In genomic region chr4:59526728-59527127, GRCm38 (mm10) we compare ENCODE assay signal across 21 mouse cellular contexts. TPM values are rescaled to one million over a fixed set of nuclear protein-coding genes. Genes with fewer than 3 reads are reported as not detected.
DNase-seq lines count a peak whose midpoint lies in the region; ATAC-seq and TF ChIP-seq lines count a peak whose summit lies in the region.
"Had no signal": no experiment of that assay in that cellular context is flagged by ENCODE, and none has a peak within 500 bp of the region (broad histone marks: within the 10 kb centered on the region; RNA-seq: fewer than 3 reads in every experiment).

No protein-coding gene starts in this region.

- H3K27ac ChIP-seq in kidney, adult 2 months (ENCODE audit: insufficient read depth, low read depth, low read length), result peak overlapping the region; percentile 79
- no peak overlapping the region for H3K27ac ChIP-seq in kidney, postnatal 0 days
- H3K27ac ChIP-seq in forebrain, embryonic 10.5 days, result no peak overlapping the region
- H3K27ac ChIP-seq: embryonic facial prominence, embryonic 12.5 days; forebrain, embryonic 12.5 days; heart, embryonic 10.5 days; hindbrain, embryonic 12.5 days had no signal

- 27% methylated on average over 2 of the region's 2 CpGs for WGBS in kidney, adult 2 months
- 28% methylated on average over 2 of the region's 2 CpGs for WGBS in kidney, postnatal 0 days
- 70% methylated on average over 2 of the region's 2 CpGs for WGBS in forebrain, embryonic 10.5 days

- H3K27me3 ChIP-seq in kidney, adult 2 months (replicated peaks; ENCODE audit: control insufficient read depth, insufficient read depth, low read length), result no peaks in the 10 kb centered on the region
- H3K27me3 ChIP-seq in kidney, postnatal 0 days (ENCODE audit: insufficient read depth, low read length), result no peaks in the 10 kb centered on the region
- H3K27me3 ChIP-seq in forebrain, embryonic 10.5 days (ENCODE audit: poor library complexity, severe bottlenecking), result no peaks in the 10 kb centered on the region
- H3K27me3 ChIP-seq: embryonic facial prominence, embryonic 12.5 days; forebrain, embryonic 12.5 days; hindbrain, embryonic 12.5 days had no signal

- H3K9me3 ChIP-seq in kidney, postnatal 0 days (replicated peaks; ENCODE audit: low read length), result no peaks in the 10 kb centered on the region
- no peaks in the 10 kb centered on the region for H3K9me3 ChIP-seq in forebrain, embryonic 10.5 days
- H3K9me3 ChIP-seq: embryonic facial prominence, embryonic 12.5 days; forebrain, embryonic 12.5 days; heart, embryonic 10.5 days; hindbrain, embryonic 12.5 days had no signal

- TF ChIP-seq CTCF in kidney, adult 2 months (conservative IDR thresholded peaks at IDR 0.05; ENCODE audit: insufficient read depth, insufficient read length, low read depth, low read length), result no peak
- no peak for TF ChIP-seq CTCF in kidney, postnatal 0 days (IDR thresholded peaks at IDR 0.05; ENCODE audit: low read depth)

- no peak; the same call in 1 of the 2 replicates for ATAC-seq in kidney, postnatal 0 days (replicated peaks; ENCODE audit: low FRiP score, low read depth)
- ATAC-seq: forebrain, embryonic 16.5 days had no signal

- no peaks in the 10 kb centered on the region for H3K36me3 ChIP-seq in kidney, adult 2 months (ENCODE audit: control insufficient read depth, insufficient read depth, low read length)
- 0 out of 2 replicates have a peak, but pooled peaks cover 13% of the 10 kb centered on the region for H3K36me3 ChIP-seq in kidney, postnatal 0 days (ENCODE audit: insufficient read depth, low read length)
- H3K36me3 ChIP-seq in forebrain, embryonic 10.5 days (replicated peaks), result 0 out of 2 replicates have a peak, but pooled peaks cover 5% of the 10 kb centered on the region
- H3K36me3 ChIP-seq: forebrain, embryonic 12.5 days; hindbrain, embryonic 12.5 days had no signal

- no peak overlapping the region for H3K4me3 ChIP-seq in kidney, adult 2 months (ENCODE audit: insufficient read depth, low read depth, low read length)
- H3K4me3 ChIP-seq in kidney, postnatal 0 days (replicated peaks; ENCODE audit: low read depth, low read length), result no peak overlapping the region
- H3K4me3 ChIP-seq in forebrain, embryonic 10.5 days, result no peak overlapping the region
- H3K4me3 ChIP-seq: embryonic facial prominence, embryonic 12.5 days; forebrain, embryonic 12.5 days; heart, embryonic 10.5 days; hindbrain, embryonic 12.5 days had no signal

- peak overlapping the region; percentile 8; the same call in 1 of the 2 replicates for H3K4me2 ChIP-seq in kidney, postnatal 0 days (ENCODE audit: low read length)
- H3K4me2 ChIP-seq: embryonic facial prominence, embryonic 12.5 days; forebrain, embryonic 12.5 days; hindbrain, embryonic 12.5 days had no signal

- no peak for TF ChIP-seq POLR2A in kidney, adult 2 months (IDR thresholded peaks at IDR 0.05; ENCODE audit: low read depth, low read length)

- no peak overlapping the region for H3K9ac ChIP-seq in kidney, postnatal 0 days (ENCODE audit: low read depth, low read length)
- H3K9ac ChIP-seq: embryonic facial prominence, embryonic 12.5 days; forebrain, embryonic 12.5 days; hindbrain, embryonic 12.5 days had no signal

- DNase-seq in kidney, adult 2 months, result peak; percentile 22
- no peak for DNase-seq in kidney, postnatal 10 days
- DNase-seq in kidney, postnatal 0 days (ENCODE audit: low spot score), result no peak
- DNase-seq in kidney, adult 8-10 months, result no peak
- peak; percentile 22 for DNase-seq in urinary bladder, postnatal 14 days (ENCODE audit: low spot score)
- DNase-seq in urinary bladder, adult 2 months (ENCODE audit: low spot score), result no peak
- no peak for DNase-seq in forebrain, embryonic 10.5 days (ENCODE audit: extremely low spot score, low spot score)
- DNase-seq: adrenal gland, postnatal 10 days; cerebellum, adult 11 months; cerebellum, adult 8-10 months; cerebellum, postnatal 14 days; embryo, embryonic 11 days; gastrocnemius, postnatal 10 days; heart, adult 18-20 months; heart, postnatal 10 days; heart, postnatal 4 days had no signal

- peaks cover 18% of the 10 kb centered on the region; the same call in 1 of the 2 replicates for H3K4me1 ChIP-seq in kidney, adult 2 months (ENCODE audit: control insufficient read depth, insufficient read depth, low read length)
- H3K4me1 ChIP-seq in kidney, postnatal 0 days (replicated peaks; ENCODE audit: insufficient read depth, low read length), result no peaks in the 10 kb centered on the region
- no peaks in the 10 kb centered on the region for H3K4me1 ChIP-seq in forebrain, embryonic 10.5 days
- H3K4me1 ChIP-seq: embryonic facial prominence, embryonic 12.5 days; forebrain, embryonic 12.5 days; hindbrain, embryonic 12.5 days had no signal

RNA-seq across cellular contexts. Expression of gene Ptbp3, which starts 22.4 kb away (rescaled TPM):
- 32.8 and 33.8 TPM in 2 replicates for polyA plus RNA-seq in kidney, adult 2 months (2012; rRNA removed)
- 64.3 and 64.9 TPM in 2 replicates for polyA plus RNA-seq in kidney, postnatal 0 days (2015; fragmentation: Nextera tagmentation; extraction: Ambion mirVana)
- 30.2 and 35.6 TPM in 2 replicates for polyA plus RNA-seq in urinary bladder, adult 2 months (2012; rRNA removed)
- 24.8 and 26.9 TPM in 2 replicates for polyA plus RNA-seq in forebrain, embryonic 10.5 days (2016; fragmentation: Nextera tagmentation; extraction: Ambion mirVana)

RNA-seq across cellular contexts. Expression of gene Hsdl2, which starts 54.6 kb away (rescaled TPM):
- polyA plus RNA-seq in kidney, adult 2 months (2012; rRNA removed), result 21.0 and 27.8 TPM in 2 replicates
- polyA plus RNA-seq in kidney, postnatal 0 days (2015; fragmentation: Nextera tagmentation; extraction: Ambion mirVana), result 40.4 and 46.6 TPM in 2 replicates
- 65.2 and 72.5 TPM in 2 replicates for polyA plus RNA-seq in urinary bladder, adult 2 months (2012; rRNA removed)
- 18.6 and 18.8 TPM in 2 replicates for polyA plus RNA-seq in forebrain, embryonic 10.5 days (2016; fragmentation: Nextera tagmentation; extraction: Ambion mirVana)

Comparison
In these comparisons a context has a peak if more than half of its experiments do, and no peak if none do; other contexts are left out.
1. DNase-seq: peak in kidney, adult 2 months (single experiment) and urinary bladder, postnatal 14 days (single experiment); none in kidney, postnatal 10 days (single experiment), kidney, postnatal 0 days (single experiment), kidney, adult 8-10 months (0 of 2), urinary bladder, adult 2 months (single experiment) and forebrain, embryonic 10.5 days (single experiment).